8 mouse cellular contexts compared by ENCODE assay signal in genomic region chr2:164912151-164912550, GRCm38 (mm10). TPM values are rescaled to one million over a fixed set of nuclear protein-coding genes. Genes with fewer than 3 reads are reported as not detected.
DNase-seq lines count a peak whose midpoint lies in the region; ATAC-seq and TF ChIP-seq lines count a peak whose summit lies in the region.

No protein-coding gene starts in this region.

- H3K4me2 ChIP-seq in hindbrain, embryonic 14.5 days (replicated peaks), result peak overlapping the region; percentile 97
- H3K4me2 ChIP-seq in limb, embryonic 12.5 days, result peak overlapping the region; percentile 93
- H3K4me2 ChIP-seq in midbrain, embryonic 14.5 days (ENCODE audit: low read length), result peak overlapping the region; percentile 91

- H3K79me2 ChIP-seq in C2C12 (ENCODE audit: control insufficient read depth, insufficient read depth), result peaks cover 61% of the 10 kb centered on the region

- peaks cover 22% of the 10 kb centered on the region for H3K36me3 ChIP-seq in C2C12 (ENCODE audit: control insufficient read depth, insufficient read depth)
- H3K36me3 ChIP-seq in E14TG2a.4 (ENCODE audit: insufficient read depth, low read length), result peaks cover 48% of the 10 kb centered on the region
- H3K36me3 ChIP-seq in erythroblast, embryonic 14.5 days (ENCODE audit: control insufficient read depth), result peaks cover 42% of the 10 kb centered on the region
- H3K36me3 ChIP-seq in hindbrain, embryonic 14.5 days (replicated peaks; ENCODE audit: control insufficient read depth, insufficient read depth), result peaks cover 21% of the 10 kb centered on the region
- H3K36me3 ChIP-seq in limb, embryonic 12.5 days, result peaks cover 22% of the 10 kb centered on the region
- peaks cover 31% of the 10 kb centered on the region for H3K36me3 ChIP-seq in midbrain, embryonic 14.5 days (ENCODE audit: control insufficient read depth, insufficient read depth, low read length)

- peaks cover 79% of the 10 kb centered on the region for H3K4me1 ChIP-seq in E14TG2a.4 (replicated peaks; ENCODE audit: low read depth, low read length)
- H3K4me1 ChIP-seq in erythroblast, embryonic 14.5 days (ENCODE audit: control insufficient read depth), result peaks cover 47% of the 10 kb centered on the region
- peaks cover 16% of the 10 kb centered on the region for H3K4me1 ChIP-seq in hindbrain, embryonic 14.5 days (replicated peaks; ENCODE audit: control insufficient read depth, insufficient read depth, low read length)
- peaks cover 25% of the 10 kb centered on the region for H3K4me1 ChIP-seq in limb, embryonic 12.5 days (replicated peaks)
- peaks cover 16% of the 10 kb centered on the region for H3K4me1 ChIP-seq in midbrain, embryonic 14.5 days (ENCODE audit: control insufficient read depth, insufficient read depth, low read length)

- H3ac ChIP-seq in C2C12 (ENCODE audit: control insufficient read depth, insufficient read length, low read depth), result peak overlapping the region; percentile 81

- DNase-seq in hindbrain, embryonic 14.5 days (ENCODE audit: low spot score), result no peak
- DNase-seq in midbrain, embryonic 14.5 days, result no peak
- DNase-seq in natural killer cell, adult 2 months (ENCODE audit: low spot score in 2 of 2), result no peak
- no peak for DNase-seq in cerebellum, postnatal 10 days

- ATAC-seq in hindbrain, embryonic 14.5 days (ENCODE audit: low FRiP score), result no peak
- 0 out of 2 replicates have a peak, but pooled peaks have one; percentile 11 for ATAC-seq in limb, embryonic 12.5 days (ENCODE audit: insufficient number of reproducible peaks, insufficient read depth, low FRiP score, low TSS enrichment, low read depth)
- 0 out of 2 replicates have a peak, but pooled peaks have one; percentile 4 for ATAC-seq in midbrain, embryonic 14.5 days (ENCODE audit: low FRiP score, low TSS enrichment)

- peak overlapping the region; percentile 73 for H3K9ac ChIP-seq in hindbrain, embryonic 14.5 days
- peak overlapping the region; percentile 90 for H3K9ac ChIP-seq in limb, embryonic 12.5 days (replicated peaks)
- peak overlapping the region; percentile 97 for H3K9ac ChIP-seq in midbrain, embryonic 14.5 days (replicated peaks; ENCODE audit: low read length)

- H3K4me3 ChIP-seq in C2C12 (ENCODE audit: insufficient read depth, poor library complexity, severe bottlenecking) (peak overlapping the region; percentile 98), E14TG2a.4 (replicated peaks; ENCODE audit: low read length) (peak overlapping the region; percentile 95)
- peak overlapping the region; percentile 94 for H3K4me3 ChIP-seq in erythroblast, embryonic 14.5 days (replicated peaks)
- peak overlapping the region; percentile 75 for H3K4me3 ChIP-seq in hindbrain, embryonic 14.5 days (replicated peaks; ENCODE audit: low read length)
- H3K4me3 ChIP-seq in limb, embryonic 12.5 days (replicated peaks), result peak overlapping the region; percentile 82
- H3K4me3 ChIP-seq in midbrain, embryonic 14.5 days (replicated peaks; ENCODE audit: low read depth, low read length), result peak overlapping the region; percentile 74

- H3K27ac ChIP-seq in hindbrain, embryonic 14.5 days, result peak overlapping the region; percentile 97
- H3K27ac ChIP-seq in limb, embryonic 12.5 days, result peak overlapping the region; percentile 98
- peak overlapping the region; percentile 100 for H3K27ac ChIP-seq in midbrain, embryonic 14.5 days (replicated peaks; ENCODE audit: low read depth, low read length)

- H3K27me3 ChIP-seq in C2C12 (ENCODE audit: control insufficient read depth, insufficient read depth, insufficient read length) (no peaks in the 10 kb centered on the region), E14TG2a.4 (ENCODE audit: insufficient read depth, low read length) (no peaks in the 10 kb centered on the region)
- no peaks in the 10 kb centered on the region; the same call in 1 of the 2 replicates for H3K27me3 ChIP-seq in erythroblast, embryonic 14.5 days (ENCODE audit: control insufficient read depth)
- H3K27me3 ChIP-seq in hindbrain, embryonic 14.5 days (ENCODE audit: control insufficient read depth, insufficient read depth, low read length), result no peaks in the 10 kb centered on the region
- H3K27me3 ChIP-seq in limb, embryonic 12.5 days, result no peaks in the 10 kb centered on the region
- no peaks in the 10 kb centered on the region for H3K27me3 ChIP-seq in midbrain, embryonic 14.5 days (ENCODE audit: control insufficient read depth, insufficient read depth, low read length)

- WGBS in hindbrain, embryonic 14.5 days, result 19% methylated on average over 12 of the region's 12 CpGs
- WGBS in limb, embryonic 12.5 days, result 19% methylated on average over 12 of the region's 12 CpGs
- 29% methylated on average over 12 of the region's 12 CpGs for WGBS in midbrain, embryonic 14.5 days

- peaks cover 21% of the 10 kb centered on the region for H3K79me3 ChIP-seq in C2C12 (ENCODE audit: low read depth)

- no peaks in the 10 kb centered on the region for H3K9me3 ChIP-seq in E14TG2a.4 (ENCODE audit: low read length)
- H3K9me3 ChIP-seq in erythroblast, embryonic 14.5 days (ENCODE audit: control insufficient read depth, low read length), result peaks cover 8% of the 10 kb centered on the region
- H3K9me3 ChIP-seq in hindbrain, embryonic 14.5 days (ENCODE audit: control insufficient read depth, low read length), result no peaks in the 10 kb centered on the region
- 0 out of 2 replicates have a peak, but pooled peaks cover 4% of the 10 kb centered on the region for H3K9me3 ChIP-seq in limb, embryonic 12.5 days
- no peaks in the 10 kb centered on the region for H3K9me3 ChIP-seq in midbrain, embryonic 14.5 days (ENCODE audit: control insufficient read depth, low read length)

- TF ChIP-seq CTCF in C2C12 (IDR thresholded peaks at IDR 0.05; ENCODE audit: control insufficient read depth, insufficient read depth, insufficient read length) (no peak), E14TG2a.4 (conservative IDR thresholded peaks at IDR 0.05; ENCODE audit: low read length) (no peak)

TF ChIP-seq in C2C12, 6 proteins besides CTCF, POLR2A, EP300 and RAD21:
- TF ChIP-seq CEBPB (IDR thresholded peaks at IDR 0.05; ENCODE audit: low read depth), result no peak
- TF ChIP-seq MYOG (IDR thresholded peaks at IDR 0.05; ENCODE audit: control insufficient read depth, extremely low read depth, insufficient read length), result no peak
- no peak for TF ChIP-seq MYOD1 (IDR thresholded peaks at IDR 0.05; ENCODE audit: control insufficient read depth, insufficient read length, low read depth)
- peak; percentile 29 for TF ChIP-seq MAX (IDR thresholded peaks at IDR 0.05)

RNA-seq across cellular contexts. Expression of gene Zfp335, which starts 0.6 kb away (rescaled TPM):
- 11.7 TPM for polyA plus RNA-seq in C2C12 (2012; fragmentation: generic; extraction: Trizol)
- 5.2 and 5.8 TPM in 2 replicates for polyA plus RNA-seq in erythroblast, embryonic 14.5 days (2012)
- polyA plus RNA-seq in hindbrain, embryonic 14.5 days (2014; fragmentation: Nextera tagmentation; extraction: Ambion mirVana), result 14.6 and 15.4 TPM in 2 replicates
- 14.4 and 17.4 TPM in 2 replicates for polyA plus RNA-seq in limb, embryonic 12.5 days (2016; fragmentation: Nextera tagmentation; extraction: Ambion mirVana)
- polyA plus RNA-seq in midbrain, embryonic 14.5 days (2014; fragmentation: Nextera tagmentation; extraction: Ambion mirVana), result 13.9 and 15.5 TPM in 2 replicates

RNA-seq across cellular contexts. Expression of gene Mmp9, which starts 28.4 kb away (rescaled TPM):
- polyA plus RNA-seq in C2C12 (2012; fragmentation: generic; extraction: Trizol), result 1.1 TPM
- polyA plus RNA-seq in erythroblast, embryonic 14.5 days (2012), result 0.04 TPM in 1 of 2 replicates, not detected in the other
- 28.8 and 33.2 TPM in 2 replicates for polyA plus RNA-seq in hindbrain, embryonic 14.5 days (2014; fragmentation: Nextera tagmentation; extraction: Ambion mirVana)
- polyA plus RNA-seq in limb, embryonic 12.5 days (2016; fragmentation: Nextera tagmentation; extraction: Ambion mirVana), result 1.9 and 2.9 TPM in 2 replicates
- 29.7 and 29.9 TPM in 2 replicates for polyA plus RNA-seq in midbrain, embryonic 14.5 days (2014; fragmentation: Nextera tagmentation; extraction: Ambion mirVana)

RNA-seq across cellular contexts. Expression of gene Pcif1, which starts 33.0 kb away (rescaled TPM):
- polyA plus RNA-seq in C2C12 (2012; fragmentation: generic; extraction: Trizol), result 46.5 TPM
- polyA plus RNA-seq in erythroblast, embryonic 14.5 days (2012), result 24.3 and 28.7 TPM in 2 replicates
- polyA plus RNA-seq in hindbrain, embryonic 14.5 days (2014; fragmentation: Nextera tagmentation; extraction: Ambion mirVana), result 72.9 and 74.7 TPM in 2 replicates
- polyA plus RNA-seq in limb, embryonic 12.5 days (2016; fragmentation: Nextera tagmentation; extraction: Ambion mirVana), result 82.6 and 97.6 TPM in 2 replicates
- 92.8 and 99.5 TPM in 2 replicates for polyA plus RNA-seq in midbrain, embryonic 14.5 days (2014; fragmentation: Nextera tagmentation; extraction: Ambion mirVana)

RNA-seq across cellular contexts. Expression of gene Slc12a5, which starts 48.5 kb away (rescaled TPM):
- polyA plus RNA-seq in C2C12 (2012; fragmentation: generic; extraction: Trizol), result 0.12 TPM
- not detected in 2 replicates for polyA plus RNA-seq in erythroblast, embryonic 14.5 days (2012)
- 62.1 and 73.6 TPM in 2 replicates for polyA plus RNA-seq in hindbrain, embryonic 14.5 days (2014; fragmentation: Nextera tagmentation; extraction: Ambion mirVana)
- 1.5 and 1.6 TPM in 2 replicates for polyA plus RNA-seq in limb, embryonic 12.5 days (2016; fragmentation: Nextera tagmentation; extraction: Ambion mirVana)
- polyA plus RNA-seq in midbrain, embryonic 14.5 days (2014; fragmentation: Nextera tagmentation; extraction: Ambion mirVana), result 53.8 and 63.0 TPM in 2 replicates

RNA-seq across cellular contexts. Expression of gene Pltp, which starts 54.6 kb away (rescaled TPM):
- 13.3 TPM for polyA plus RNA-seq in C2C12 (2012; fragmentation: generic; extraction: Trizol)
- 0.32 and 0.70 TPM in 2 replicates for polyA plus RNA-seq in erythroblast, embryonic 14.5 days (2012)
- 148 and 167 TPM in 2 replicates for polyA plus RNA-seq in hindbrain, embryonic 14.5 days (2014; fragmentation: Nextera tagmentation; extraction: Ambion mirVana)
- polyA plus RNA-seq in limb, embryonic 12.5 days (2016; fragmentation: Nextera tagmentation; extraction: Ambion mirVana), result 32.6 and 37.0 TPM in 2 replicates
- 29.8 and 91.1 TPM in 2 replicates for polyA plus RNA-seq in midbrain, embryonic 14.5 days (2014; fragmentation: Nextera tagmentation; extraction: Ambion mirVana)
